In genomic region chr3:87171201-87172100, GRCm38 (mm10) we compare ENCODE assay signal across 8 mouse cellular contexts. TPM values are rescaled to one million over a fixed set of nuclear protein-coding genes. Genes with fewer than 3 reads are reported as not detected.
A peak's percentile ranks its signal among the peaks of the same experiment; 100 is the strongest.
DNase-seq lines count a peak whose midpoint lies in the region; ATAC-seq and TF ChIP-seq lines count a peak whose summit lies in the region.

No protein-coding gene starts in this region.

- no peaks in the 10 kb centered on the region for H3K36me3 ChIP-seq in heart, adult 2 months (ENCODE audit: control insufficient read depth, insufficient read depth, low read length)
- H3K36me3 ChIP-seq in heart, postnatal 0 days (replicated peaks; ENCODE audit: control insufficient read depth, insufficient read depth, low read length): no peaks in the 10 kb centered on the region
- H3K36me3 ChIP-seq in midbrain, embryonic 12.5 days: no peaks in the 10 kb centered on the region

- TF ChIP-seq EP300 in heart, adult 2 months (IDR thresholded peaks at IDR 0.05; ENCODE audit: insufficient read depth, low read depth, low read length): no peak
- no peak for TF ChIP-seq EP300 in heart, postnatal 0 days (IDR thresholded peaks at IDR 0.05; ENCODE audit: low read depth)

- peak overlapping the region; percentile 1; the same call in 1 of the 2 replicates for H3K27ac ChIP-seq in heart, adult 2 months
- H3K27ac ChIP-seq in heart, postnatal 0 days (ENCODE audit: low read depth): peak overlapping the region; percentile 39; the same call in 1 of the 2 replicates
- peak overlapping the region; percentile 73 for H3K27ac ChIP-seq in midbrain, embryonic 12.5 days (replicated peaks)

- no peak overlapping the region for H3K9ac ChIP-seq in heart, adult 2 months (ENCODE audit: low read depth, low read length)
- H3K9ac ChIP-seq in heart, postnatal 0 days (replicated peaks; ENCODE audit: low read depth, low read length): 0 out of 2 replicates have a peak overlapping the region, but pooled peaks have one; percentile 25
- peak overlapping the region; percentile 81 for H3K9ac ChIP-seq in midbrain, embryonic 12.5 days (replicated peaks)

- peaks cover 3% of the 10 kb centered on the region; the same call in 1 of the 2 replicates for H3K4me1 ChIP-seq in heart, adult 2 months (ENCODE audit: control insufficient read depth, insufficient read depth, low read length)
- H3K4me1 ChIP-seq in heart, postnatal 0 days (ENCODE audit: control insufficient read depth, insufficient read depth): peaks cover 27% of the 10 kb centered on the region
- H3K4me1 ChIP-seq in midbrain, embryonic 12.5 days: peaks cover 60% of the 10 kb centered on the region

- H3K9me3 ChIP-seq in heart, postnatal 0 days (replicated peaks; ENCODE audit: control insufficient read depth, low read length): no peaks in the 10 kb centered on the region
- H3K9me3 ChIP-seq in midbrain, embryonic 12.5 days: no peaks in the 10 kb centered on the region

- intact Hi-C loops in heart, adult 2 months (cut with DNase I): no loop called here
- intact Hi-C loops in heart, postnatal 25 days (cut with DNase I): no loop called here
- intact Hi-C loops in gastrocnemius, postnatal 36 days (cut with DNase I): no loop called here

- no peak for TF ChIP-seq POLR2A in heart, adult 2 months (IDR thresholded peaks at IDR 0.05; ENCODE audit: insufficient read depth, low read depth, low read length)

- peak in 1 of 2 experiments; percentile 22 for DNase-seq in heart, adult 2 months
- no peak for DNase-seq in heart, postnatal 25 days (ENCODE audit: low spot score)
- peak; percentile 27 for DNase-seq in Muller cell, postnatal 12 days (ENCODE audit: inconsistent ontology term)
- DNase-seq in heart, postnatal 0 days (ENCODE audit: low spot score): no peak
- no peak for DNase-seq in adrenal gland, postnatal 4 days (ENCODE audit: low spot score in 2 of 2)
- DNase-seq in gastrocnemius, postnatal 36 days: no peak
- DNase-seq in ovary, postnatal 36 days (ENCODE audit: low spot score): no peak

- H3K79me2 ChIP-seq in heart, adult 2 months (replicated peaks; ENCODE audit: control insufficient read depth, insufficient read depth, low read length): no peaks in the 10 kb centered on the region

- H3K27me3 ChIP-seq in heart, adult 2 months (ENCODE audit: control insufficient read depth, insufficient read depth, low read length): no peaks in the 10 kb centered on the region
- H3K27me3 ChIP-seq in heart, postnatal 0 days (ENCODE audit: control insufficient read depth, insufficient read depth, low read length): no peaks in the 10 kb centered on the region
- H3K27me3 ChIP-seq in midbrain, embryonic 12.5 days: no peaks in the 10 kb centered on the region

- no peak for TF ChIP-seq CTCF in heart, adult 2 months (IDR thresholded peaks at IDR 0.05)
- TF ChIP-seq CTCF in heart, postnatal 0 days (IDR thresholded peaks at IDR 0.05; ENCODE audit: low read depth): no peak

- peak overlapping the region; percentile 93 for H3K4me2 ChIP-seq in heart, postnatal 0 days (ENCODE audit: low read depth, low read length)
- H3K4me2 ChIP-seq in midbrain, embryonic 12.5 days (replicated peaks): peak overlapping the region; percentile 72

- no peak for ATAC-seq in heart, postnatal 0 days (ENCODE audit: insufficient read depth, low read depth)
- ATAC-seq in midbrain, embryonic 12.5 days (ENCODE audit: low FRiP score, low read depth): no peak

- peak overlapping the region; percentile 34 for H3K4me3 ChIP-seq in heart, adult 2 months
- peak overlapping the region; percentile 86 for H3K4me3 ChIP-seq in heart, postnatal 0 days (ENCODE audit: low read depth, low read length)
- H3K4me3 ChIP-seq in midbrain, embryonic 12.5 days: peak overlapping the region; percentile 64

- 48% methylated on average over 13 of the region's 13 CpGs for WGBS in heart, adult 2 months
- WGBS in heart, postnatal 0 days: 36% methylated on average over 13 of the region's 13 CpGs
- 44% methylated on average over 11 of the region's 13 CpGs for WGBS in midbrain, embryonic 12.5 days

RNA-seq across cellular contexts. Expression of gene Kirrel, which starts 3.1 kb away (rescaled TPM):
- total RNA-seq in heart, adult 2 months (2021): 1 to 10 TPM; 6.2 to 7.5 TPM
- 6.0 and 9.1 TPM in 2 replicates for polyA plus RNA-seq in heart, adult 2 months (2012; rRNA removed)
- total RNA-seq in heart, postnatal 25 days (2021): 1 to 10 TPM; 7.1 to 8.4 TPM
- 13.9 and 23.2 TPM in 2 replicates for total RNA-seq in heart, postnatal 0 days (2014; rRNA removed; ENCODE audit: low replicate concordance)
- 2.6 and 3.5 TPM in 2 replicates for polyA plus RNA-seq in heart, postnatal 0 days (2015; fragmentation: Nextera tagmentation; extraction: Ambion mirVana)
- 12.9 and 13.5 TPM in 2 replicates for polyA plus RNA-seq in midbrain, embryonic 12.5 days (2016; fragmentation: Nextera tagmentation; extraction: Ambion mirVana)
- total RNA-seq in adrenal gland, postnatal 4 days (2021): 10 to 100 TPM; 30.7 to 33.0 TPM
- 1 to 10 TPM; 4.3 to 4.4 TPM for total RNA-seq in gastrocnemius, postnatal 36 days (2021)

Comparison
In these comparisons a context has a peak if more than half of its experiments do, and no peak if none do; other contexts are left out.
1. H3K27ac ChIP-seq: peak in every context shown above with its lines; median percentile 73 in midbrain, embryonic 12.5 days; 39 in heart, postnatal 0 days; 1 in heart, adult 2 months.
2. H3K4me3 ChIP-seq: peak in every context shown above with its lines; median percentile 86 in heart, postnatal 0 days; 64 in midbrain, embryonic 12.5 days; 34 in heart, adult 2 months.